Mouse (Mus musculus) liver, embryonic 14.5 days (tissue): Measurements from ENCODE around the gene Mamstr. TPM values are rescaled to one million over a fixed set of nuclear protein-coding genes. Genes with fewer than 3 reads are reported as not detected.

ENCODE experiments used
- ATAC-seq: fragments of 200-750 bp; cut with Nextera tagmentation; 2 replicates; pipeline ENCODE4 v1.8.0; 2017; ENCODE audit warnings: moderate number of reproducible peaks, mild to moderate bottlenecking, moderate library complexity; ENCODE audit not compliant: insufficient read depth
- DNase-seq, 3 experiments: peaks; one replicate each; pipeline ENCODE4 v3.0.0-alpha.2; 2012 to 2013; ENCODE audit warnings: low read depth in 3 of 3, low spot score in 3 of 3
- H3K27ac ChIP-seq: fragments of 300-500 bp; sonication (generic); 2 replicates; pipeline ENCODE4 v1.5.1; 2014; ENCODE audit warnings: moderate library complexity, mild to moderate bottlenecking, control low read depth, inconsistent platforms
- H3K27me3 ChIP-seq: fragments of 300-500 bp; sonication (generic); 2 replicates; pipeline ENCODE4 v1.6.1; 2014; ENCODE audit warnings: mild to moderate bottlenecking, low read length, moderate library complexity; ENCODE audit not compliant: control insufficient read depth, insufficient read depth
- H3K36me3 ChIP-seq: fragments of 300-500 bp; sonication (generic); replicated peaks from 2 replicates; pipeline ENCODE4 v1.6.1; 2014; ENCODE audit warnings: low read depth; ENCODE audit not compliant: control insufficient read depth, insufficient read depth
- H3K4me1 ChIP-seq, 2 experiments: fragments of 200-500 bp in 1 of 2; fragments of 300-500 bp in 1 of 2; sonication (generic) in 1 of 2; replicated peaks; 2 replicates each; pipeline ENCODE4 v1.6.1; 2012 to 2014; ENCODE audit warnings: antibody characterized with exemption in 1 of 2, inconsistent platforms in 1 of 2, low read length in 1 of 2; ENCODE audit not compliant: control insufficient read depth in 2 of 2, insufficient read depth in 2 of 2
- H3K4me2 ChIP-seq: fragments of 300-500 bp; sonication (generic); 2 replicates; pipeline ENCODE4 v1.6.1; 2014; ENCODE audit warnings: low read depth, mild to moderate bottlenecking, control low read depth, moderate library complexity
- H3K4me3 ChIP-seq, 2 experiments: fragments of 200-500 bp in 1 of 2; fragments of 300-500 bp in 1 of 2; sonication (generic) in 1 of 2; 2 replicates each; pipeline ENCODE4 v1.5.1; 2012 to 2014; ENCODE audit warnings: low read depth in 2 of 2, low read length in 2 of 2, mild to moderate bottlenecking in 2 of 2, control low read depth in 1 of 2, inconsistent platforms in 1 of 2, moderate library complexity in 1 of 2; ENCODE audit not compliant: insufficient read depth in 1 of 2
- H3K9ac ChIP-seq: fragments of 300-500 bp; sonication (generic); replicated peaks from 2 replicates; pipeline ENCODE4 v1.6.1; 2014; ENCODE audit warnings: mild to moderate bottlenecking, control low read depth, moderate library complexity
- H3K9me3 ChIP-seq: fragments of 300-500 bp; sonication (generic); 2 replicates; pipeline ENCODE4 v1.6.1; 2016; ENCODE audit warnings: low read length, mixed read lengths; ENCODE audit not compliant: control insufficient read depth
- CTCF ChIP-seq: IDR thresholded peaks from 2 replicates; pipeline ENCODE4 v1.5.1; 2016; ENCODE audit warnings: antibody characterized with exemption, low read depth, control low read depth
- EP300 ChIP-seq: IDR thresholded peaks from 2 replicates; pipeline ENCODE4 v1.6.1; 2016; ENCODE audit warnings: antibody characterized with exemption, low read depth
- WGBS: fragments of 180-500 bp; shearing (Covaris S2); extraction: QIAGEN DNeasy Blood & Tissue Kit; methylation state at CpG from one replicate; pipeline ENCODE4 v1.1.7; 2014; ENCODE audit not compliant: insufficient replicate concordance; 5-methylcytosine and 5-hydroxymethylcytosine counted together
- polyA plus RNA-seq, 2 experiments: library from polyadenylated mRNA; depleted of rRNA in 1 of 2; stranded (reverse) in 1 of 2; unstranded in 1 of 2; fragments of >200 nt; fragmentation: Nextera tagmentation in 1 of 2; extraction: Ambion mirVana in 1 of 2; gene quantifications; 2 replicates each; pipeline versions ENCODE4 v1.2.1 to v1.2.3; 2012 to 2014

Gene Mamstr
- polyA plus RNA-seq, 2 experiments, result 0.25 TPM; not detected in 1

- ATAC-seq (no peak), DNase-seq (no peak)
- no peaks in the 10 kb centered on the region for H3K9me3 ChIP-seq
- H3K27ac ChIP-seq, result no peak overlapping the region
- no peak for TF ChIP-seq EP300
- TF ChIP-seq CTCF, result no peak
- H3K36me3 ChIP-seq, result no peaks in the 10 kb centered on the region
- H3K4me2 ChIP-seq, result no peak overlapping the region
- H3K9ac ChIP-seq, result no peak overlapping the region
- H3K4me3 ChIP-seq, result no peak overlapping the region
- no peaks in the 10 kb centered on the region; a peak in 1 of 4 replicates for H3K4me1 ChIP-seq
- 40% methylated on average over 1 of the region's 1 CpGs for WGBS
- no peaks in the 10 kb centered on the region for H3K27me3 ChIP-seq
Measured at GRCm38 (mm10) chr7:45609511-45609910, 30.3 kb upstream of the Mamstr start.

GRCm38 (mm10) chr7:45616277-45616676 is 23.5 kb upstream of the Mamstr start:
- no peak overlapping the region for H3K27ac ChIP-seq
- no peak for ATAC-seq

GRCm38 (mm10) chr7:45617042-45617695 is 22.6 kb upstream of the Mamstr start, which contains the start of gene Fut1:
Gene Fut1 (plus strand): TSS chr7:45617289.
- Histone ChIP-seq H3K27ac (no peak within 1 kb of the TSS), H3K4me2 (no peak within 1 kb of the TSS), H3K27me3 (peaks cover 10% of the 10 kb centered on the region), H3K4me3 (no peak within 1 kb of the TSS), H3K4me1 (peaks cover 0 to 4% of the 10 kb centered on the region in 2 experiments; a peak in 1 of 4 replicates), H3K36me3 (no peaks in the 10 kb centered on the region), H3K9ac (no peak within 1 kb of the TSS), H3K9me3 (no peaks in the 10 kb centered on the region)
- 12% methylated on average over 31 of the region's 31 CpGs for WGBS
- no peak for TF ChIP-seq CTCF
- TF ChIP-seq EP300, result no peak
- ATAC-seq, result no peak
- no peak for DNase-seq

More at GRCm38 (mm10) chr7:45616277-45616676, 23.5 kb upstream of the Mamstr start:
- Histone ChIP-seq H3K36me3 (no peaks in the 10 kb centered on the region), H3K27me3 (peaks cover 10% of the 10 kb centered on the region), H3K4me1 (peaks cover 0 to 1% of the 10 kb centered on the region in 2 experiments; a peak in 1 of 4 replicates), H3K9ac (no peak overlapping the region), H3K4me2 (no peak overlapping the region), H3K9me3 (no peaks in the 10 kb centered on the region), H3K4me3 (no peak overlapping the region)
- TF ChIP-seq CTCF (no peak), EP300 (no peak)
- 25% methylated on average over 6 of the region's 6 CpGs for WGBS
- DNase-seq, result no peak

GRCm38 (mm10) chr7:45618316-45618715 is 21.5 kb upstream of the Mamstr start:
- WGBS, result 60% methylated on average over 5 of the region's 5 CpGs
- Histone ChIP-seq H3K36me3 (no peaks in the 10 kb centered on the region), H3K9ac (no peak overlapping the region), H3K27ac (no peak overlapping the region), H3K9me3 (no peaks in the 10 kb centered on the region), H3K4me1 (peaks cover 0 to 4% of the 10 kb centered on the region in 2 experiments; a peak in 1 of 4 replicates), H3K27me3 (peaks cover 10% of the 10 kb centered on the region), H3K4me2 (no peak overlapping the region), H3K4me3 (no peak overlapping the region)
- ATAC-seq, result no peak
- TF ChIP-seq EP300, result no peak
- TF ChIP-seq CTCF, result no peak
- DNase-seq, result no peak

- no peak overlapping the region for H3K4me2 ChIP-seq
- H3K36me3 ChIP-seq, result no peaks in the 10 kb centered on the region
- H3K9me3 ChIP-seq, result no peaks in the 10 kb centered on the region
- no peak overlapping the region for H3K4me3 ChIP-seq
- peaks cover 10% of the 10 kb centered on the region for H3K27me3 ChIP-seq
- H3K9ac ChIP-seq, result no peak overlapping the region
- TF ChIP-seq EP300, result no peak
- no peak for TF ChIP-seq CTCF
- DNase-seq, result no peak
- H3K27ac ChIP-seq, result no peak overlapping the region
- no peak for ATAC-seq
- peaks cover 0 to 4% of the 10 kb centered on the region in 2 experiments; a peak in 1 of 4 replicates for H3K4me1 ChIP-seq
- 73% methylated on average over 5 of the region's 5 CpGs for WGBS
Measured at GRCm38 (mm10) chr7:45619592-45619991, 20.2 kb upstream of the Mamstr start.
